Mouse (Mus musculus) hindbrain, embryonic 16.5 days (tissue): Measurements from ENCODE around the gene Sqor. TPM values are rescaled to one million over a fixed set of nuclear protein-coding genes. Genes with fewer than 3 reads are reported as not detected.

Source experiments
- ATAC-seq: fragments of 200-750 bp; cut with Nextera tagmentation; 2 replicates; pipeline ENCODE4 v1.8.0; 2017; ENCODE audit warnings: moderate TSS enrichment, moderate library complexity
- H3K27ac ChIP-seq: fragments of 300-500 bp; sonication (generic); 2 replicates; pipeline ENCODE4 v1.5.1; 2014; ENCODE audit warnings: low read depth, mild to moderate bottlenecking, control low read depth, low read length, moderate library complexity
- H3K27me3 ChIP-seq: fragments of 300-500 bp; sonication (generic); replicated peaks from 2 replicates; pipeline ENCODE4 v1.6.1; 2014; ENCODE audit warnings: low read length; ENCODE audit not compliant: control insufficient read depth, insufficient read depth
- H3K36me3 ChIP-seq: fragments of 300-500 bp; sonication (generic); 2 replicates; pipeline ENCODE4 v1.6.1; 2014; ENCODE audit warnings: mild to moderate bottlenecking, low read length, moderate library complexity, mixed read lengths; ENCODE audit not compliant: control insufficient read depth, insufficient read depth
- H3K4me1 ChIP-seq: fragments of 300-500 bp; sonication (generic); 2 replicates; pipeline ENCODE4 v1.6.1; 2014; ENCODE audit warnings: low read depth, low read length; ENCODE audit not compliant: control insufficient read depth, insufficient read depth
- H3K4me2 ChIP-seq: fragments of 300-500 bp; sonication (generic); 2 replicates; pipeline ENCODE4 v1.6.1; 2014; ENCODE audit warnings: mild to moderate bottlenecking, low read length, control low read depth, moderate library complexity
- H3K4me3 ChIP-seq: fragments of 300-500 bp; sonication (generic); 2 replicates; pipeline ENCODE4 v1.5.1; 2014; ENCODE audit warnings: mild to moderate bottlenecking, low read length, control low read depth, moderate library complexity
- H3K9ac ChIP-seq: fragments of 300-500 bp; sonication (generic); 2 replicates; pipeline ENCODE4 v1.6.1; 2014; ENCODE audit warnings: low read depth, mild to moderate bottlenecking, control low read depth, low read length, moderate library complexity
- H3K9me3 ChIP-seq: fragments of 300-500 bp; sonication (generic); 2 replicates; pipeline ENCODE4 v1.6.1; 2014; ENCODE audit warnings: mild to moderate bottlenecking, low read length, moderate library complexity; ENCODE audit not compliant: control insufficient read depth
- WGBS: fragments of 180-500 bp; shearing (Covaris S2); extraction: QIAGEN DNeasy Blood & Tissue Kit; methylation state at CpG from one replicate; pipeline ENCODE4 v1.1.7; 2014; 5-methylcytosine and 5-hydroxymethylcytosine counted together
- polyA plus RNA-seq: library from polyadenylated mRNA; unstranded; fragments of >200 nt; fragmentation: Nextera tagmentation; extraction: Ambion mirVana; gene quantifications from 2 replicates; pipeline ENCODE4 v1.2.1, GENCODE M21; 2015

The Sqor gene
- polyA plus RNA-seq, 1 experiment from 2014 or later, result 4.2 TPM

DNA sequence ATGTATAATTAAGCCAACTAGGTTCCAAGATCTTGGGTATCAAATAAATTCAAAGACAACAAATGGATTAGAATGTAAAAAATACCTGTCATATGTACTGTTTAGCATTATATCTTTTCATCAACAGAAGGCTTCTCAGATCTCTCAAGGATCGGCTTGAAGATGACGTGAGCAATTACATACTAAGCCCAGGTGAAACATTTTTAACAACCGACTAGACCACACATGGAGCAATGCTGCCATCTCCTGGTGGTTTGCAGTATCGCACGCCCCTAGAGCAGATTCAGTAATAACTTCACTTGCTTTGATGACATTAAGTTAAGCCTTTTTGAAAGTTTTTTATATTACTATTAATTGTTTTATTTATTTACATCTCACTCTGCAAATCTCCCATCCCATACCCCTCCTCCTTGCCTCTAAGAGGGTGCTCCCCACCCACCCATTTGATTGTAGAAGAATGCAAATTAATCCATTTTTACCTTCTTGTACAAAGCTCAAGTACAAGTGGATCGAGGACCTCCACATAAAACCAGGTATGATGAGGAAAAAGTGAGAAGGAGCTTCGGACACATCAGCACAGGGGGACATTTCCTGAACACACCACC lies 11.2 kb upstream of the Sqor start:
- H3K4me3 ChIP-seq, result no peak overlapping the region
- no peak overlapping the region for H3K27ac ChIP-seq
- 16% methylated on average over 7 of the region's 7 CpGs for WGBS
- H3K4me1 ChIP-seq, result no peaks in the 10 kb centered on the region
- H3K9ac ChIP-seq, result no peak overlapping the region
- H3K4me2 ChIP-seq, result peak overlapping the region; percentile 38; the same call in 1 of the 2 replicates
- peak; percentile 79 for ATAC-seq
- no peaks in the 10 kb centered on the region; the same call in 1 of the 2 replicates for H3K27me3 ChIP-seq
- H3K36me3 ChIP-seq, result peaks cover 5% of the 10 kb centered on the region
- H3K9me3 ChIP-seq, result no peaks in the 10 kb centered on the region

- no peak overlapping the region for H3K9ac ChIP-seq
These were observed 5.2 kb upstream of the Sqor start for GRCm38 (mm10) chr2:122759791-122760190.

GRCm38 (mm10) chr2:122762991-122763390 lies 2.0 kb upstream of the Sqor start:
- 67% methylated on average over 3 of the region's 3 CpGs for WGBS
- no peak for ATAC-seq

More at GRCm38 (mm10) chr2:122759791-122760190, 5.2 kb upstream of the Sqor start:
- H3K36me3 ChIP-seq, result no peaks in the 10 kb centered on the region
- no peak overlapping the region for H3K4me3 ChIP-seq
- H3K27me3 ChIP-seq, result peaks cover 7% of the 10 kb centered on the region
- H3K9me3 ChIP-seq, result no peaks in the 10 kb centered on the region
- H3K27ac ChIP-seq, result no peak overlapping the region
- ATAC-seq, result no peak
- WGBS, result 95% methylated on average over 1 of the region's 1 CpGs
- no peaks in the 10 kb centered on the region for H3K4me1 ChIP-seq
- no peak overlapping the region for H3K4me2 ChIP-seq

GRCm38 (mm10) chr2:122764526-122764925 lies 511 bp upstream of the Sqor start:
- Histone ChIP-seq H3K4me3 (no peak overlapping the region), H3K27ac (no peak overlapping the region), H3K9me3 (no peaks in the 10 kb centered on the region), H3K4me2 (peak overlapping the region; percentile 65; the same call in 1 of the 2 replicates), H3K4me1 (peaks cover 4% of the 10 kb centered on the region; the same call in 1 of the 2 replicates), H3K9ac (no peak overlapping the region), H3K27me3 (peaks cover 12% of the 10 kb centered on the region), H3K36me3 (no peaks in the 10 kb centered on the region)
- 56% methylated on average over 6 of the region's 6 CpGs for WGBS
- ATAC-seq, result no peak

More at GRCm38 (mm10) chr2:122762991-122763390, 2.0 kb upstream of the Sqor start:
- Histone ChIP-seq H3K9ac (no peak overlapping the region), H3K27ac (no peak overlapping the region), H3K27me3 (peaks cover 12% of the 10 kb centered on the region), H3K4me2 (no peak overlapping the region), H3K9me3 (no peaks in the 10 kb centered on the region), H3K4me1 (peaks cover 4% of the 10 kb centered on the region; the same call in 1 of the 2 replicates), H3K4me3 (no peak overlapping the region), H3K36me3 (no peaks in the 10 kb centered on the region)

DNA sequence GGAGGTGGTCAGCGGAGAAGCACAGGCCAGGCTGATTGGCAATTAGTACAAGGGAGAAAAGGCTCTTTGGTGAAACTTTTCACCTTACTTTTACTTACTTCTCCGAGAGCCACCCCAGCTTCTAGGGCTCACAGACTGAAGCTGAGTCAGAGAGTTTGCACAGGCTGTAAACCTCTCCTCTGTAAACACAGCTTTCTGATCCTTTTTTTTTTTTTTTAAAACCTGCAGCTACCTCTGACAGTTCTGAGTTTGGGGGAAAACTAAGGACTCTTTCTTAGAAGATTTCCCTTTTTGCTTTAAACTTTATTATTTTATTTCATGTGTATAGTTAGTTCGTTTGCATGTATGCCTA lies 733 bp downstream of the Sqor start:
- H3K4me1 ChIP-seq, result peaks cover 4% of the 10 kb centered on the region; the same call in 1 of the 2 replicates
- ATAC-seq, result no peak
- H3K36me3 ChIP-seq, result no peaks in the 10 kb centered on the region
- H3K4me2 ChIP-seq, result peak overlapping the region; percentile 65
- H3K9ac ChIP-seq, result peak overlapping the region; percentile 63; the same call in 1 of the 2 replicates
- no peaks in the 10 kb centered on the region for H3K9me3 ChIP-seq
- peak overlapping the region; percentile 48 for H3K4me3 ChIP-seq
- 38% methylated on average over 3 of the region's 3 CpGs for whole genome bisulfite sequencing
- H3K27ac ChIP-seq, result no peak overlapping the region
- peaks cover 12% of the 10 kb centered on the region for H3K27me3 ChIP-seq

DNA sequence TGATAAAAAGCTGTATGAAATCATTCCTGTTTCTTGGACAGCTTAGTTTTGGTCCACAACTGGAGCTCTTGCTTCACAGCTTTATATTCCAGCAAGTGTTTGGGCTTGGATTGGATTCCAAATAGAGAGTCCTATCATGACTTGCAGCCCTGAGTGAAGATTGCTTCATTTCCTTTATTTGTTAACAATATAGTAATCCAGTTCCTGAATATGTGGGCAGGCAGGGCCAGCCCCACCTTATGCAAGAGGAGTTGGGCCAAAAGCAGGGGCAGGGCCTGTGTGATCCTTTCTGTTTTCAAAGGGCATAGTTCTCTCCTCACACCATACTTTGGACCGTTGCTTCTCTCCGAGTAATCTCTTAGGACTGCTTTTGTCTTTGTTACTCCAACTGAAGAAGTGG lies 6.0 kb downstream of the Sqor start:
- Histone ChIP-seq H3K36me3 (no peaks in the 10 kb centered on the region), H3K4me2 (no peak overlapping the region), H3K9ac (no peak overlapping the region), H3K27me3 (no peaks in the 10 kb centered on the region), H3K9me3 (no peaks in the 10 kb centered on the region), H3K4me3 (no peak overlapping the region), H3K4me1 (no peaks in the 10 kb centered on the region), H3K27ac (no peak overlapping the region)
- WGBS, result 94% methylated on average over 2 of the region's 2 CpGs
- ATAC-seq, result no peak

DNA sequence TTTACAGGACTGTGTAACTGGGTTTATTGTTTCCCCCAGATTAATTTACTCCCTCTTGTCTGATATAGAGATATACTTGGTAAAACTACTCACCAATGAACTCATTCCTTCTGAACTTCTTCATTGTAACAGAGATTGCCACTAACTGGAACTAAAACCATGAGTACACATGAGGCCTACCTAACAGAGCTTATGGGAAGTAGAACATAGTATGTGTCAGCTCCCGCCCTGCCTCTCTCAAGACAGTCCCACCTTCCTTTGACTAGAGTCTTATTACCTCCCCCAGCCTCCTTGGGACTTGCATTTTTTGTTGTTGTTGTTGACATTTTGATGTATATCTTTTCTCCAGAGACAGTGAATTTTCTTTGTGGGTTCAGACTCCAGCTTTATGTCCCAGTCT lies 7.9 kb downstream of the Sqor start:
- no peak overlapping the region for H3K9ac ChIP-seq
- H3K36me3 ChIP-seq, result no peaks in the 10 kb centered on the region
- 94% methylated on average over 1 of the region's 1 CpGs for WGBS
- H3K4me2 ChIP-seq, result no peak overlapping the region
- no peaks in the 10 kb centered on the region for H3K27me3 ChIP-seq
- no peaks in the 10 kb centered on the region for H3K9me3 ChIP-seq
- no peak overlapping the region for H3K27ac ChIP-seq
- no peak overlapping the region for H3K4me3 ChIP-seq
- no peaks in the 10 kb centered on the region for H3K4me1 ChIP-seq
- no peak for ATAC-seq

- Histone ChIP-seq H3K27ac (no peak overlapping the region), H3K4me3 (no peak overlapping the region), H3K9me3 (no peaks in the 10 kb centered on the region), H3K9ac (no peak overlapping the region), H3K4me1 (no peaks in the 10 kb centered on the region), H3K4me2 (no peak overlapping the region), H3K36me3 (no peaks in the 10 kb centered on the region), H3K27me3 (no peaks in the 10 kb centered on the region)
- no peak for ATAC-seq
- WGBS, result 86% methylated on average over 1 of the region's 1 CpGs
These were observed 10.5 kb downstream of the Sqor start for GRCm38 (mm10) chr2:122775491-122775890.

DNA sequence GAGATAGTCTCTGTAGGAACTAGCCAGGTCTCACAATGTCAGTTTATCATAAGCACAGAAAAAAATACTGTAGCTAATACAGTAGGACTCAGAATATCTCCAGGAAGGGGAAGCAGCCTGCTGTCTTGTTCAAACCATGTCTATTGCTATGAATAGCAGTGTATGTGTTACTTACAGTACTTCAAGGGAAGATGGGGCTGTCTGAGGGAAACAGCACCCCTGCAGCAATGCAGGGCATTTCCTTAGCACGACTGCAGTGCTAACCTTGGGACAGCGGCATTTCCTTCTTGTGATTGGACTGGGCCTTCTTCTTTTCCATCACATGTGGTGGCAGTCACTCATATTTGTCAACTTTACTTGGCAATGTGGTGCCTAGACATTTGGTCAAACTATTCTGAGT lies 11.8 kb downstream of the Sqor start:
- no peaks in the 10 kb centered on the region for H3K27me3 ChIP-seq
- H3K4me1 ChIP-seq, result no peaks in the 10 kb centered on the region
- H3K9ac ChIP-seq, result no peak overlapping the region
- no peaks in the 10 kb centered on the region for H3K36me3 ChIP-seq
- no peak for ATAC-seq
- no peak overlapping the region for H3K4me2 ChIP-seq
- WGBS, result 66% methylated on average over 2 of the region's 2 CpGs
- no peak overlapping the region for H3K4me3 ChIP-seq
- no peak overlapping the region for H3K27ac ChIP-seq
- no peaks in the 10 kb centered on the region for H3K9me3 ChIP-seq
